Mouse (Mus musculus) spleen, adult 2 months (tissue): Measurements from ENCODE around the gene AC161166.1. TPM values are rescaled to one million over a fixed set of nuclear protein-coding genes. Genes with fewer than 3 reads are reported as not detected.
"Not testable (repeated sequence)": the region's sequence is repeated elsewhere in the genome, so short reads cannot be mapped to it uniquely, and the experiment has no call there.

Experiments used
- DNase-seq, 2 experiments: peaks; one replicate each; pipeline versions ENCODE4 v3.0.0 to v3.0.0-alpha.2; 2012 to 2021; ENCODE audit warnings: low spot score in 2 of 2, low read depth in 1 of 2
- H3K27ac ChIP-seq: fragments of 200-500 bp; 2 replicates; pipeline ENCODE4 v1.5.1; 2012; ENCODE audit warnings: low read length, inconsistent platforms; ENCODE audit not compliant: insufficient read depth
- H3K27me3 ChIP-seq: fragments of 200-500 bp; 2 replicates; pipeline ENCODE4 v1.6.1; 2012; ENCODE audit warnings: mild to moderate bottlenecking, moderate library complexity, low read length, inconsistent platforms; ENCODE audit not compliant: control insufficient read depth, insufficient read depth
- H3K36me3 ChIP-seq: fragments of 200-500 bp; 2 replicates; pipeline ENCODE4 v1.6.1; 2012; ENCODE audit warnings: mild to moderate bottlenecking, low read length, inconsistent platforms; ENCODE audit not compliant: control insufficient read depth, insufficient read depth
- H3K4me1 ChIP-seq: fragments of 200-500 bp; 2 replicates; pipeline ENCODE4 v1.6.1; 2011; ENCODE audit warnings: inconsistent platforms; ENCODE audit not compliant: control insufficient read depth, insufficient read depth, insufficient read length
- H3K4me3 ChIP-seq: fragments of 200-500 bp; 2 replicates; pipeline ENCODE4 v1.5.1; 2011; ENCODE audit warnings: mild to moderate bottlenecking, inconsistent platforms; ENCODE audit not compliant: insufficient read depth, insufficient read length; ENCODE audit errors: extremely low read depth
- CTCF ChIP-seq: fragments of 200-500 bp; IDR thresholded peaks from 2 replicates; pipeline ENCODE4 v1.5.1; 2011; ENCODE audit warnings: mild to moderate bottlenecking, inconsistent platforms; ENCODE audit not compliant: insufficient read depth, insufficient read length, insufficient replicate concordance; ENCODE audit errors: extremely low read depth
- POLR2A ChIP-seq: fragments of 200-500 bp; IDR thresholded peaks from 2 replicates; pipeline ENCODE4 v1.6.1; 2011; ENCODE audit warnings: low read depth, low read length, inconsistent platforms
- WGBS: fragments of 180-500 bp; shearing (Covaris S2); methylation state at CpG from one replicate; pipeline ENCODE4 v1.1.7; 2018; 5-methylcytosine and 5-hydroxymethylcytosine counted together
- polyA plus RNA-seq: library from polyadenylated mRNA; depleted of rRNA; stranded (reverse); fragments of >200 nt; gene quantifications from 2 replicates; pipeline ENCODE4 v1.2.3, GENCODE M21; 2012

The AC161166.1 gene
- polyA plus RNA-seq, 1 experiment: not detected

- no peak for TF ChIP-seq CTCF
- no peak for TF ChIP-seq POLR2A
- no peak for DNase-seq
- no peaks in the 10 kb centered on the region for H3K4me1 ChIP-seq
- H3K4me3 ChIP-seq: no peak overlapping the region
- WGBS: 83% methylated on average over 6 of the region's 6 CpGs
- H3K27me3 ChIP-seq: no peaks in the 10 kb centered on the region
- H3K36me3 ChIP-seq: no peaks in the 10 kb centered on the region
- no peak overlapping the region for H3K27ac ChIP-seq
Observed at GRCm38 (mm10) chr7:24517654-24518053, 5.4 kb upstream of the AC161166.1 start.

DNA sequence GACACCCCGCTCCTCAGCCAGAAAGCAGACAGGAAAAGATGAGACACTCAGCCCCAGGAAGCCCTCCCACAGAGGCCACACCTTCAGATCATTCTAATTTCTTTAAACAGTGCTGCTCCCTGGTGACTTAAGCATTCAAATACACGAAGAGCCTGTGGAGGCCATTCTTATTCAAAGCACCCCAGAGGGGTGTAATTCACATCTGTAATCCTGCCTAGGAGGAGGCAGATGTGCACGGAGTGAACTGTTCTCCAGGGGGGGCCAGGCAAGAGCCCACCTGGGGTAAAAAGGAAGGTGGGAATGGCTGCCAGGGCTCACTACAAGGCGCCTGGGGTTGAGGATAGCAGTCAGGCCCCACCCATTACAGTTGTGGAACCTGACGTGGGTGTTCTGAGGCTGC, 4.8 kb upstream of the AC161166.1 start:
- Histone ChIP-seq H3K4me3 (no peak overlapping the region), H3K27me3 (no peaks in the 10 kb centered on the region), H3K4me1 (no peaks in the 10 kb centered on the region), H3K27ac (no peak overlapping the region), H3K36me3 (no peaks in the 10 kb centered on the region)
- no peak for TF ChIP-seq CTCF
- no peak for TF ChIP-seq POLR2A
- 85% methylated on average over 5 of the region's 5 CpGs for whole genome bisulfite sequencing
- DNase-seq: no peak

DNA sequence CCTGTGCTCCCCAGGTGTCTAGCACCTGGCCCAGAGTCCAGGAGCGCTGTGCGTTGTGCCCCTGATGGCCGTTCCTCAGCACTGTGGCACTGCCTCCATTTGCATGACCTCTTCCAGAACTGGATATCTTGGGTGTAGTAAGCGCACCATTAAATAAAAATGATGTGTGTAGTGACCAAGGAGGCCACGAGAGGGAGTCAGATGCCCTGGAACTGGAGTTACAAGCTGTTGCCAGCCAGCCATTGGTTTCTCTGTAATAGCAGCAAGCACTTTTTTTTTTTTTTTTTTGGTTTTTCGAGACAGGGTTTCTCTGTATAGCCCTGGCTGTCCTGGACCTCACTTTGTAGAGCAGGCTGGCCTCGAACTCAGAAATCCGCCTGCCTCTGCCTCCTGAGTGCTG, 4.1 kb upstream of the AC161166.1 start:
- H3K4me3 ChIP-seq, H3K27ac ChIP-seq, H3K27me3 ChIP-seq, DNase-seq, H3K4me1 ChIP-seq, H3K36me3 ChIP-seq: not testable (repeated sequence)
- WGBS: 83% methylated on average over 6 of the region's 8 CpGs

- TF ChIP-seq POLR2A: no peak
- no peak for TF ChIP-seq CTCF
- no peaks in the 10 kb centered on the region; the same call in 1 of the 2 replicates for H3K4me1 ChIP-seq
- no peak for DNase-seq
- peak overlapping the region; percentile 98 for H3K4me3 ChIP-seq
- H3K36me3 ChIP-seq: no peaks in the 10 kb centered on the region
- H3K27ac ChIP-seq: peak overlapping the region; percentile 55
- 1% methylated on average over 20 of the region's 20 CpGs for WGBS
- no peaks in the 10 kb centered on the region; the same call in 1 of the 2 replicates for H3K27me3 ChIP-seq
Observed at GRCm38 (mm10) chr7:24507726-24508114, 4.5 kb downstream of the AC161166.1 start.

GRCm38 (mm10) chr7:24506838-24507725, 5.2 kb downstream of the AC161166.1 start, which contains the start of gene Zfp428:
Gene Zfp428 (plus strand): TSS chr7:24507006.
- peak within 1 kb of the TSS; percentile 55 for H3K27ac ChIP-seq
- H3K4me3 ChIP-seq: peak within 1 kb of the TSS; percentile 98
- peak in 1 of 2 experiments; percentile 74 for DNase-seq
- H3K27me3 ChIP-seq: no peaks in the 10 kb centered on the region; the same call in 1 of the 2 replicates
- 1% methylated on average over 84 of the region's 84 CpGs for WGBS
- no peaks in the 10 kb centered on the region for H3K36me3 ChIP-seq
- H3K4me1 ChIP-seq: no peaks in the 10 kb centered on the region; the same call in 1 of the 2 replicates
- TF ChIP-seq POLR2A (no peak; the same call in 1 of the 2 replicates), CTCF (no peak)

GRCm38 (mm10) chr7:24506476-24506837, 5.8 kb downstream of the AC161166.1 start:
- peaks cover 2% of the 10 kb centered on the region for H3K27me3 ChIP-seq
- no peaks in the 10 kb centered on the region for H3K36me3 ChIP-seq
- H3K4me3 ChIP-seq: peak overlapping the region; percentile 98
- WGBS: 15% methylated on average over 12 of the region's 12 CpGs
- TF ChIP-seq CTCF (no peak), POLR2A (no peak)
- H3K4me1 ChIP-seq: no peaks in the 10 kb centered on the region; the same call in 1 of the 2 replicates
- no peak for DNase-seq
- no peak overlapping the region for H3K27ac ChIP-seq

GRCm38 (mm10) chr7:24506065-24506459, 6.2 kb downstream of the AC161166.1 start:
- DNase-seq: no peak
- Histone ChIP-seq H3K4me3 (no peak overlapping the region), H3K27ac (no peak overlapping the region), H3K27me3 (peaks cover 3% of the 10 kb centered on the region), H3K4me1 (no peaks in the 10 kb centered on the region; the same call in 1 of the 2 replicates), H3K36me3 (no peaks in the 10 kb centered on the region)
- TF ChIP-seq POLR2A: no peak
- TF ChIP-seq CTCF: no peak
- 61% methylated on average over 3 of the region's 3 CpGs for WGBS
